Mouse (Mus musculus) B cell, adult 62 days (primary cell): Measurements from ENCODE around the gene Hist1h2af. TPM values are rescaled to one million over a fixed set of nuclear protein-coding genes. Genes with fewer than 3 reads are reported as not detected.

Experiments used
- total RNA-seq: library from RNA; stranded (reverse); gene quantifications from 4 replicates; pipeline ENCODE4 v1.2.4, GENCODE M21; 2023

The Hist1h2af gene
- total RNA-seq = 8.2 to 18.3 TPM (median 14.4 TPM) in 4 replicates

DNA sequence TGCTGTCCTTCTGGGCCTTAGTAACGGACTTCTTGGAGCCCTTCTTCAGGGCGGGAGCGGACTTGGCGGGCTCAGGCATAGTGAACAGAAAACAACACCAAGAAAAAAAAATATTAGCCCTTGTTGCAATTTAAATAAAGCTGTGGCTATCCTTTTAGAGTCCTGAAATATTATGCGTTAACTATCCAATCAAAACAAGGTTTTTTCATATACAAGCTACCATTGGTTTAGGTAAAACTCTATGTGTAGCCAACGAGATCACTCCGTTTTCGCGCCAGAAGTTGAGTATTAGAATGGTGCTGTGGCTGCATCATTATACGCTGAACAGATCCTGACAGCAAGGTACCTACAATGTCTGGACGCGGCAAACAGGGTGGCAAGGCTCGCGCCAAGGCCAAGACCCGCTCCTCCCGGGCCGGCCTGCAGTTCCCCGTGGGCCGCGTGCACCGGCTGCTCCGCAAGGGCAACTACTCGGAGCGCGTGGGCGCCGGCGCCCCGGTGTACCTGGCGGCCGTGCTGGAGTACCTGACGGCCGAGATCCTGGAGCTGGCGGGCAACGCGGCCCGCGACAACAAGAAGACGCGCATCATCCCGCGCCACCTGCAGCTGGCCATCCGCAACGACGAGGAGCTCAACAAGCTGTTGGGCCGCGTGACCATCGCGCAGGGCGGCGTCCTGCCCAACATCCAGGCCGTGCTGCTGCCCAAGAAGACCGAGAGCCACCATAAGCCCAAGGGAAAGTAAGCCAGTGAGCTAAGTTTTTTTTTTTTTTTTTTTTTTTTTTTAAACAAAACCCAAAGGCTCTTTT is at the start of gene Hist1h2af:
Gene Hist1h2af, plus strand, starts transcription at position 347 of the 808 bp plus-strand sequence.

DNA sequence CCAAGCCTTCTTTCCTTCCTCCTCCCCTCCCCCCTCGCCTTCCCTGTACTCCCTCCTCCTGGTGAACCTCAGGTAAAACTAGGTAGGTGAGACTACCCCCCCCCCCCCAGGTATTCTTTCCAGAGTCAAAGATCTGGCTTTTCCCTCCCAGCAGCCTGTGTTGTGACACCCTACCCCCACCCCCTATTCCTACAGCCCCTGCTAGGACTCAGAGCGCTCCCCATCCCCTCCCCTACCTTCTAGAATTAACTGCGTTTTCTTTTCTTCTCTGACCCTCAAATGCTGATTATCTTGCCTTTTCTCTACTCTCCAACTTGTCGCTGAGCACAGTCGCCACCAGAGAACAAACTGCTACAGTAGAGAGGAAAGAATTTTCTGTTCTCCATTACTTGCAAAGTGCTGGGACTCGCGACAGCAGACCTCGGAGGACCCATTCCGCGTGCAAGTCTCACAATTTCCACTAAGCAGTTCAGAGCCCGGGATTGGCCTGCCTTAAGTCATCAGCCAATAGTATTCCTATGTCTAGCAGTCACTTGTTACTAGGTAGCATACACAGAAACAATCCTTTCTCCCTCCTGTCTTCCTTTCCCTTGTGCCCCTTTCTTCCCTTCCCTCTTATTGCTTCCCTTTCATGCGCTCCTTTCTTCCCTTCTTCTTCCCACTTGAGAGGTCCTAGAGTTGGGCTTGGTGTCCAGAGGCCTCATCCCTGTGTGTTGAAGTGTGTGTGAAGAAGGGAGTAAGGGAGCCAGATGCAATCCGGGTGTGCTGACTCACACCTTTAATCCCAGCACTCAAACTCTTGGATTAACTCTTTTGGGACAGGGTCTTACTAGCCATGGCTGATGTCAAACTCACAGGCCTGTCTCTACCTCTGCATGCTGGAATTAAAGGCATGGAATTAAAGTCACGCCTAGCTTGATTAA is 45.0 kb upstream of the Hist1h2af start, which contains the start of gene Btn2a2:
Gene Btn2a2, minus strand, starts transcription at position 458 of the 923 bp plus-strand sequence.

DNA sequence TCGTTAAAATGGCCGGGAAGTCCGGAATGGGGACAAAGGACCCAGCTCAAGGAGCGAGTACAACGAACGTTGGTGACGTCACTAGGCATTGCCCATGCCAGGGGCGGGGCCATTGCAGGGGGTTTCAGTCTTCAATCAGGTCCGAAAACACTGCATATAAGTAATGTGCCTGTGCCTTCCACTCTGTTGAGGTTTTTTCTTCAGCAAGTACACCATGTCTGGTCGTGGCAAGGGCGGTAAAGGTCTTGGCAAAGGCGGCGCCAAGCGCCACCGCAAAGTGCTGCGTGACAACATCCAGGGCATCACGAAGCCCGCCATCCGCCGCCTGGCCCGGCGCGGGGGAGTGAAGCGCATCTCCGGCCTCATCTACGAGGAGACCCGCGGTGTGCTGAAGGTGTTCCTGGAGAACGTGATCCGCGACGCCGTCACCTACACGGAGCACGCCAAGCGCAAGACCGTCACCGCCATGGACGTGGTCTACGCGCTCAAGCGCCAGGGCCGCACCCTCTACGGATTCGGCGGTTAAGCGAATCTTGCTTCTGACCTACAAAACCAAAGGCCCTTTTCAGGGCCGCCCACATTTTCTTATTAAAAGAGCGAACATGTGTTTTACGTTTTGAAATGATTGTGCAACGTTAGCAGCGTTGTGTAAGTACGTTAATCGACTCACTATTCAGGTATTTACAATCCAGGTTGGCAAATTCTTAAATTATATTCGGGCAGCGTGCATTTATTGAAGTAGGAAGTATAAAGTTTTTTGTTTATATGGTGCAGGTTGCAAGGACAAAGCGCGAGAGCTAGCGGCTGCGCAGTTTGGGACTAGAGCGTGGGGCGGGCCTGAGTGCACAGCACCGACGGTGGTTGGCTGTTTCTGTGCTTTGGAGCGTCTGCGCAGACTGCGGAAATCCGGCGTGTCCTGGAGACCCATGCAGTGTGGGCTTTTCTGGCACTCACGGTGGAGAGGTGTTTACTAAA is 2.5 kb upstream of the Hist1h2af start, which contains the start of gene Hist1h4h:
Gene Hist1h4h, plus strand, starts transcription at position 150 of the 975 bp plus-strand sequence.

DNA sequence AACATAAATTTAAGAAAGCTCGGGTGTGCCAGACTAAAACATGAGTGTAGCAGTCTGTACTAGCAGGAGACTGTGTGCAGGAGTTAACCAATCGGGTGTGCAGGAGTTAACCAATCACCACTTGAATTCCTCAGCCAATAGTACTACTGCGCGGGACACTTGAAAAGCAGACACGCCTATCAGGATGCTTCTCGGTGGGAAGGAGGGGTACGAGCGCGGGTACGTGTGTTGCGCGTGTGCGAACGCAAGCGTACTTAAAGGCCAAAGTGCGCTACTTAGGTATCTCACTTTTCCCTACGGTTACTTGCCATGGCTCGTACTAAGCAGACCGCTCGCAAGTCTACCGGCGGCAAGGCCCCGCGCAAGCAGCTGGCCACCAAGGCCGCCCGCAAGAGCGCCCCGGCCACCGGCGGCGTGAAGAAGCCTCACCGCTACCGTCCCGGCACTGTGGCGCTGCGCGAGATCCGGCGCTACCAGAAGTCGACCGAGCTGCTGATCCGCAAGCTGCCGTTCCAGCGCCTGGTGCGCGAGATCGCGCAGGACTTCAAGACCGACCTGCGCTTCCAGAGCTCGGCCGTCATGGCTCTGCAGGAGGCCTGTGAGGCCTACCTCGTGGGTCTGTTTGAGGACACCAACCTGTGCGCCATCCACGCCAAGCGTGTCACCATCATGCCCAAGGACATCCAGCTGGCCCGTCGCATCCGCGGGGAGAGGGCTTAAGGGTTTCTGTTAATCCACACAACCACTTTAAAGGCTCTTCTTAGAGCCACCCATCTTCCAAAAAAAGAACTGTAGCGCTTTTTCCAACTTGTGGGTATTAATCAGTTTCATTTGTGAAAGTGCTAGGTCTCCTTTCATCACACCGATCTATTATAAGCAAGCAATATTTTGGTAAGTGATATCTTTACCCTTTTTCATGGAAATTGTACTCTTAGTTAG is 1.7 kb downstream of the Hist1h2af start, which contains the start of gene Hist1h3g:
Gene Hist1h3g, plus strand, starts transcription at position 286 of the 939 bp plus-strand sequence.

DNA sequence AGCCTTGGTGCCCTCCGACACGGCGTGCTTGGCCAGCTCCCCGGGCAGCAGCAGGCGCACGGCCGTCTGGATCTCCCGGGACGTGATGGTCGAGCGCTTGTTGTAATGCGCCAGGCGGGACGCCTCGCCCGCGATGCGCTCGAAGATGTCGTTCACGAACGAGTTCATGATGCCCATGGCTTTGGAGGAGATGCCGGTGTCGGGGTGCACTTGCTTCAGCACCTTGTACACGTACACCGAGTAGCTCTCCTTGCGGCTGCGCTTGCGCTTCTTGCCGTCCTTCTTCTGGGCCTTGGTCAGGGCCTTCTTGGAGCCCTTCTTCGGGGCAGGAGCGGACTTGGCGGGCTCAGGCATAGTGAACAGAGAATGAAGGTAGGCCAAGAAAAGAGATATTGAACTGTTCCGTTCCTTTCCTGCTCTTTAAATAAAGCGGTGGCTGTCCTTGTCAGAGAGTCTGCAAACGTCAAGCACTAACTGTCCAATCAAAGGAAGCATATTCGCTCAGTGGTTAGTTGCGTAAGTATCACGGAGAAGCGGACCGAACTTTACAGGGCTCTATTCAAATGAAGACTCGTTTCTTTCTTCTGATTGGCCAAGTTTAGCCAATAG is 9.4 kb downstream of the Hist1h2af start, which contains the start of gene Hist1h2bh:
Gene Hist1h2bh, minus strand, starts transcription at position 394 of the 609 bp plus-strand sequence.

DNA sequence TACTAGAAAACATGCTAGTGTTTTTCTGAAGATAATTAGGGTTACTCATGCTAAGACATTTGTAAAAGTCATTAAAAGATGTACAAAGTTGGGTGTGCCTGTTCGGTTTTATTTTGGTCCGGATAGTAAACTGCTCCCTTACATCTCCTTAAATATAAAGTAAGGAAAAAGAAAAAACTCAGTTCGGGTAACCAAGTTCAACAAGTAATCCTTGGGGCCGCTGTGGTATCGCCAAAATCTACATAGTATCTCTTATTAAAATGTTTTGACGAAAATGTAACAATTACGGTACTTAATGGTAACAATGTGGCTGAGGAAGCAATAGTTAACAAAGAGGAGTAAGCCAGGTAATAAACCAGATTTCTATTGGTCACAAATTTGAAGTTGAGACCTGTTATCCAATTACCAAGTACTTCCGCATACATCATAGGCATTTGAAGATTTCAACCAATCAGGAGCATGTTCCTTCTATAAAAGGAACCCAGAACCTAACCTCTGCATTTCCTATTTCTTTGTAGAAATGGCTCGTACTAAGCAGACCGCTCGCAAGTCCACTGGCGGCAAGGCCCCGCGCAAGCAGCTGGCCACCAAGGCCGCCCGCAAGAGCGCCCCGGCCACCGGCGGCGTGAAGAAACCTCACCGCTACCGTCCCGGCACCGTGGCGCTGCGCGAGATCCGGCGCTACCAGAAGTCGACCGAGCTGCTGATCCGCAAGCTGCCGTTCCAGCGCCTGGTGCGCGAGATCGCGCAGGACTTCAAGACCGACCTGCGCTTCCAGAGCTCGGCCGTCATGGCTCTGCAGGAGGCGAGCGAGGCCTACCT is 10.5 kb downstream of the Hist1h2af start, which contains the start of gene Hist1h3f:
Gene Hist1h3f, plus strand, starts transcription at position 88 of the 822 bp plus-strand sequence.

DNA sequence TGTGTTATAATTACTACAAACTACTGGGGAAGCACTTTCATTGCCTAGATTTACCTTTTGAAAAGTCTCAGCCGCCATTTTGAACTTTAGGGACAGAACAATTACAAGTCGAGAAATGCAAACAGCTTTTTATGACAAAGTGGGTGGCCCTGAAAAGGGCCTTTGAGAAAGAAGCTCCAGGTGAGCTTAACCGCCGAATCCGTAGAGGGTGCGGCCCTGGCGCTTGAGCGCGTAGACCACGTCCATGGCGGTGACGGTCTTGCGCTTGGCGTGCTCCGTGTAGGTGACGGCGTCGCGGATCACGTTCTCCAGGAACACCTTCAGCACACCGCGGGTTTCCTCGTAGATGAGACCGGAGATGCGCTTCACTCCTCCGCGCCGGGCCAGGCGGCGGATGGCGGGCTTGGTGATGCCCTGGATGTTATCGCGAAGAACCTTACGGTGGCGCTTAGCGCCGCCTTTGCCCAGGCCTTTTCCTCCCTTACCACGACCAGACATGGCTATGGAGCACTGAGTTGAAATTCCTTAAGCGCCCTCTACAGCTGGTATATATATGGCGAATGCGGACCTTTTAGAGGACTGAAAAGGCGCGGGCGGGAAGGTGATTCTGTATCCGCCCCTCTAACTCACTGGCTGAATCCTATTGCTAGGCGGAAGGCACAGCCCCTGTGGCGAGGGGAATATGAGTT is 17.6 kb downstream of the Hist1h2af start, which contains the start of gene Hist1h4f:
Gene Hist1h4f, minus strand, starts transcription at position 503 of the 689 bp plus-strand sequence.

DNA sequence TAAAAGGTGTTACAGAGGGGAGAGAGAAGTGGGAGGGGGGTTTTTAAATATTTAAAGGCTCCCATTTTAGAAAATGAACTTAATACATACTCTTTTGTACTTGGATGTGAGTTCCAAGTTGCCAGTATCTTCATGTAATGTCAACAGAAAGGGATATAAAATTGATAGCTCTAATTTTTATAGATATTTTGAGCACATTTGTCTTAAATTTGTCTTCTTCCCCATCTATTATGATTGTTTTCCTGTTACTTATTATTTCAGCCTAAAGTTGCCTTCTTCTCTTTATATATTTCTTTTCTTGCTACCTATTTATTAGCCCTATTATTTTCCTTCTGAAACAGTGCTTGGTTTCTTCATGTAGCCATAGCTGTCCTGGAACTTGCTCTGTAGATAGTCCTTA is 19.3 kb downstream of the Hist1h2af start, which contains the start of gene Hist1h1d:
Gene Hist1h1d, plus strand, starts transcription at position 301 of the 400 bp plus-strand sequence.

DNA sequence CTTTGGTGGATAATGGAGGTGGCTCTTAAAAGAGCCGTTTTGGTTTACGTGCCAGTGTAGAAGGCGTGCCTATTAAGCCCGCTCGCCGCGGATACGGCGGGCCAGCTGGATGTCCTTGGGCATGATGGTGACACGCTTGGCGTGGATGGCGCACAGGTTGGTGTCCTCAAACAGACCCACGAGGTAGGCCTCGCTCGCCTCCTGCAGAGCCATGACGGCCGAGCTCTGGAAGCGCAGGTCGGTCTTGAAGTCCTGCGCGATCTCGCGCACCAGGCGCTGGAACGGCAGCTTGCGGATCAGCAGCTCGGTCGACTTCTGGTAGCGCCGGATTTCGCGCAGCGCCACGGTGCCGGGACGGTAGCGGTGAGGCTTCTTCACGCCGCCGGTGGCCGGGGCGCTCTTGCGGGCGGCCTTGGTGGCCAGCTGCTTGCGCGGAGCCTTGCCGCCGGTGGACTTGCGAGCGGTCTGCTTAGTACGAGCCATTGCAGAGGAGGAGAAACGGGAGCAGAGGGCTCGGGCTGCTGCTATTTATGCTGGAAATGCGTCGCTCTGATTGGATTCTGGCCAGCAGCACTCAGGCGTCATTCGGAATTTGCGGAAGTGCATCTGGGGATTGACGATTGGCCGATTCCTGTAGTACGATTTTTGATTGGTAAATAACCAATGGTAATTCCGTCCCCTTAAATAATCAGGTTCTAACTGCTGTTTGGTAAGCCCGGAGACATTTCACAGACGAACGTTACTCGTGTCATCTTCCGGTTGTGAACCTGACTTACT is 28.4 kb downstream of the Hist1h2af start, which contains the start of gene Hist1h3e:
Gene Hist1h3e, minus strand, starts transcription at position 487 of the 777 bp plus-strand sequence.

DNA sequence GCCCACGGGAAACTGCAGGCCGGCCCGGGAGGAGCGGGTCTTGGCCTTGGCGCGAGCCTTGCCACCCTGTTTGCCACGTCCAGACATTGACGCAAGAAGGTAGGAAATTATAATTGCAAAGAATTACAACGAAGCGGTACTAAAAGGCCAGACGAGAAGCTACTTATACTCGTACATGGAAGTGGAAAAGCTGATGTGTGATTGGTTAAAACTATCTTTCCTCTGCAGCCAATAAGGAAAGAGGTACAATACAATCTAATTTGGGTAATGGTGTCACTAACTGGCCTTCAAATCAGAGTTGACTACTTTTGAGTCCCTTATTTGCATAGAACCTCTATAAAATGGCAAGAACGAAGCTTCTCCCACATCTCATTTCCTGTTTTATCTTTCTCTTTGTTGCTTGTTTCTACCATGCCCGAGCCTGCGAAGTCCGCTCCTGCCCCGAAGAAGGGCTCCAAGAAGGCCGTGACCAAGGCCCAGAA is 37.4 kb downstream of the Hist1h2af start, which contains the start of the genes Hist1h2ae and Hist1h2bg:
Gene Hist1h2ae, minus strand, starts transcription at position 199 of the 482 bp plus-strand sequence.
Gene Hist1h2bg, plus strand, starts transcription at position 375 of the 482 bp plus-strand sequence.

DNA sequence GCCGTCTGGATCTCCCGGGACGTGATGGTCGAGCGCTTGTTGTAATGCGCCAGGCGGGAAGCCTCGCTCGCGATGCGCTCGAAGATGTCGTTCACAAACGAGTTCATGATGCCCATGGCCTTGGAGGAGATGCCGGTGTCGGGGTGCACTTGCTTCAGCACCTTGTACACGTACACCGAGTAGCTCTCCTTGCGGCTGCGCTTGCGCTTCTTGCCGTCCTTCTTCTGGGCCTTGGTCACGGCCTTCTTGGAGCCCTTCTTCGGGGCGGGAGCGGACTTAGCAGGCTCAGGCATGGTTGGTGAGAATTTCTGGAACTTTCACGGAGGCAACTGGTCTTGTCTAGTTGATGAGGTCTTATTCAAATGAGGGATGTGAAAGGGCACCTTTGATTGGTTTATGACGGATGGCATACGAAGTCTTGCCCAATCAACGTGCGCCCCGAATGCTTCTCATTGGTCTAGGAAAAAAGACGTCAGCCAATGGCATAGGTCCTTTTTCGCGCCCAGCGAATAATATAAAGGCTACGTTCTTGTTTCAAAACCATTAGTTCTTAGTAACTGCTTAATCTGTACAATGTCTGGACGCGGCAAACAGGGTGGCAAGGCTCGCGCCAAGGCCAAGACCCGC is 40.3 kb downstream of the Hist1h2af start, which contains the start of the genes Hist1h2bf and Hist1h2ad:
Gene Hist1h2bf, minus strand, starts transcription at position 299 of the 627 bp plus-strand sequence.
Gene Hist1h2ad, plus strand, starts transcription at position 484 of the 627 bp plus-strand sequence.

DNA sequence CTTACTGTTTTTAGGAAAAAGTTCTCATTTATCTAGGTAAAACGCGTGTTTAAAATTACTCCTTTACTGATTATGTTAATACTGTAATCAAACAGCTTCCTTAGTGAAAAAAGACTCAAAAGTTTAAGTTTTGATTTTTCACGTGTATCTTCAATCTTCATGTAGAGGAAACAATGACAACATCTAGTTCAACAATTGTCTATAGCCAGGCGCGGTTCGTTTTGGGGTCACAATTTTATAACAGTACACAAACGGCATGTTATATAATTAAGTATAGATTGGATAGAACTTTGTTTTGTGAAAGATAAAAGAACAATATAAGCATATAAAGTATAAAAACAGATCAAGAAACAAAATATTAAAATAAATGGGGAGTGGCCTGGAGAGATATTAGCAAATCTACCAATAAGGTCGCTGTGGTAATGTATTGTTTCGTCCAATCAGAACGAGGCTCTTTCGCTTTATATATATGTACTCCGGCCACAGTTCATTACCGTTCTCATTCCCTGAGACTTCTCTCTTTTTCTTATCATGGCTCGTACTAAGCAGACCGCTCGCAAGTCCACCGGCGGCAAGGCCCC is 41.7 kb downstream of the Hist1h2af start, which contains the start of gene Hist1h3d:
Gene Hist1h3d, plus strand, starts transcription at position 493 of the 581 bp plus-strand sequence.

DNA sequence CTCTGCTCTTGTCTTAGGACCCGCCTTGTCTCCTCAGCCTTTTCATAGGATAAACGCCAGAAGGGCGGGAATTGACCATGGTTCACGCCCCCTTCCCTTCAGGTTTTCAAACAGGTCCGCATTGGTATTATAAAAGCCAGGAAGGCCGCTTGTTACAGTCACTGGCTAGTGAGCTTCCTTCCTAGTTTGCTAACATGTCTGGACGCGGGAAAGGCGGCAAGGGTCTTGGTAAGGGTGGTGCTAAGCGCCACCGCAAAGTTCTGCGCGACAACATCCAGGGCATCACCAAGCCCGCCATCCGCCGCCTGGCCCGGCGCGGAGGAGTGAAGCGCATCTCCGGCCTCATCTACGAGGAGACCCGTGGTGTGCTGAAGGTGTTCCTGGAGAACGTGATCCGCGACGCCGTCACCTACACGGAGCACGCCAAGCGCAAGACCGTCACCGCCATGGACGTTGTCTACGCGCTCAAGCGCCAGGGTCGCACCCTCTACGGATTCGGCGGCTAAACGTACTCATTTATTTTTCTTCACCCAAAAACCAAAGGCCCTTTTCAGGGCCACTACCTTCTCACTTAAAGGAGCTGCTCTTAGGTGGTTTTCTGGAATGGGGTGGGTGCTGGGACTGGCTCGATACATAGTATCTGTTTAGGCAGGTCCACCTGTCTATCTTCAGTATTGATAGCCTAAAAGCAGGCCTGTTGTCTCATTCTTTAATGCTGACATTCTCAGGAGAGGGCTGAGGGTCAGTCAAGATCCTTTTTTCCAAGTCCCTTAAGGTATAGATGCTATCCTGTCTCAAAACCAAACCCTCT is 47.9 kb downstream of the Hist1h2af start, which contains the start of gene Hist1h4d:
Gene Hist1h4d, plus strand, starts transcription at position 191 of the 811 bp plus-strand sequence.

